Mouse (Mus musculus) lung, postnatal 25 days (tissue): ENCODE data around the gene Setd1b.
"Not testable (repeated sequence)": the region's sequence is repeated elsewhere in the genome, so short reads cannot be mapped to it uniquely, and the experiment has no call there.

Experiments
- DNase-seq: peaks from one replicate; pipeline ENCODE4 v3.0.0; 2022; ENCODE audit warnings: low spot score

The Setd1b gene

DNA sequence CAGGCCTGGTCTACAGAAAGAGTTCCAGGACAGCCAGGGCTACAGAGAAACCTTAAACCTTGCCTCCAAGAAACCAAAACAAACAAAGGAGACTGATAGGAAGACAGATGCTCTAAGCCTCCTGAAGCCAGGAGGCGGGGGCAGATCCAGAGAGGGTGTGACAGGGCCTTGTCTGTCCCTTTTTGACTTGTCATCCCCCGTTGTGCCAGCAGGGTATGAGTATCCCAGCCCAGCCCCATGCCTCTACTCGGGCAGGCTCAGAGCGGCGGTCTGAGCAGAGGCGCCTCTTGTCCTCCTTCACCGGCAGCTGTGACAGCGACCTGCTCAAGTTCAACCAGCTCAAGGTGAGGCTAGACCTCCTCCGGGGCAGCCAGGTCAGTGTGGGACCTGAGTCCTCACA lies 20.9 kb downstream of the Setd1b start:
- DNase-seq = no peak

DNA sequence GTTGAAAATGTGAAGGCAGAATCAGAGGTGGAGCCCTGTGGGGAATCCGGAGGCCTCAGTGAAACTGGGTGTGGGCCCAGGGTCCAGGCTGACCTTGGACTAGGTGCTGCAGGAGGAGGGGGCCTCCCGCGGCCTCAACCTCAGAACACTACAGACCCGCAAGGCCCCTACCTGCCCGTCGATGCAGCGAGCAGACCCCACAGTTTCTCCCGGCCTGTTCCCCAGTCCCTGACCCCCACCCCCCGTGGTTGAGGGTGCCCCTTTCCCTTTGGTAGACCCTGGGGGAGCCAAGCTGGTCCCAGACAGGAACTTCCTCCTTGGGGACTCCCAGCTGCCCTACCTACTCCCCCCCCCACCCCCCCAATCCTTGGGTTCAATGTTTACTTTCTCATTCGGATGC lies 24.4 kb downstream of the Setd1b start:
- no peak for DNase-seq

DNA sequence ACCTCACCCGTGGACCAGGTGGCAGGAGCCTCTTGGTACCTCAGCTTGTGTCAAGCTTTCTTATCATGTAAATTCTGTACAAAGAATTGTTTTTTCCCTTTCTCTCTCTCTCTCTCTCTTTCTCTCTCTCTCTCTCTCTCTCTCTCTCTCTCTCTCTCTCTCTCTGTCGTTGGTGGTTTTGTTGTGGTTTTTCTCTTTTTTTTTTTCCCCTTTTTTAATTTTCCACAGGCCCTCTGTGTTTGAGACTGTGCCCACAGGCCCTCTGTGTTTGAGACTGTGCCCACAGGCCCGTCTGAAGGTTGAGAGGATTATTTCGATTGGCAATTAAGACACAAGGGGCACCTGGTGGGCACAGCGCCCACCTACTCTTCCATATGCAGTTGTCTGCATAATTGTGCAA lies 25.6 kb downstream of the Setd1b start:
- no peak for DNase-seq

DNA sequence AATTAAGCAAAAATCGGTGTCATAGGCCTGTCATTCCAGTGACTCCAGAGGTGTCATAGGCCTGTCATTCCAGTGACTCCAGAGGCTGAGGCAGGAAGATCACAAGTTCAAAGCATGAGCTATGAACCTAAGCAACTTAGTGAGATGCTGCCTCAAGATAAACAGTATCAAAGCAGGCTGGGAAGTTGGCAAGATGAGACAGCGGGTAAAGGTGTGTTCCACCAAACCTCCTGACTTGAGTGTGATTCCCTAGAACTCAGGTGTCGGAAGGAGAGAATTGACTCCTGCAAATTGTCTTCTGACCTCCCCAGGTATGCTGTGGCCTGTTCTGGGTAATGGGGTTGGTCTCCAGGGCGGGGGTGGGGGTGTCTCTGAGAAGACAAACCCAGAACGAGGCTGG lies 27.3 kb downstream of the Setd1b start, which contains the start of gene Psmd9:
Psmd9 (plus strand) TSS at position 130 of the 400 bp plus-strand sequence.
- DNase-seq = no peak

DNA sequence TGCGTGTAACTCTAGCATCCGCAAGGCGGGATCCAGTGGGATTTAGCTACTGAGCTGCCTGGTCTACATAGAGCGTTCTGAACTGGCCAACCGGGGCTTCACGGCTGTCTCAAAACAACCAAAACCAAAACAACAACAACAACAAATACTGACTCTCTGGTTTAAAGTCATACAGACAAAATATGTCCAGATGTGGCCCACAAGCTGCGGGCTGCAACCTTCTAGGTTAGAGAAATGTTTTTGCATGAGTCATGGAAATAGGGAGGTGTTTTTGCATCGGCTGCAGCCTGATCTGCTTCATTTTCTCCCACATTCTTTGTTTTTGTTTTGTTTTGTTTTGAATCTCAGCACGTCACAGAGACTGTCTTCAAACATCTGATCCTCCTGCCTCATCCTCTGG lies 28.4 kb downstream of the Setd1b start:
- no peak for DNase-seq

DNA sequence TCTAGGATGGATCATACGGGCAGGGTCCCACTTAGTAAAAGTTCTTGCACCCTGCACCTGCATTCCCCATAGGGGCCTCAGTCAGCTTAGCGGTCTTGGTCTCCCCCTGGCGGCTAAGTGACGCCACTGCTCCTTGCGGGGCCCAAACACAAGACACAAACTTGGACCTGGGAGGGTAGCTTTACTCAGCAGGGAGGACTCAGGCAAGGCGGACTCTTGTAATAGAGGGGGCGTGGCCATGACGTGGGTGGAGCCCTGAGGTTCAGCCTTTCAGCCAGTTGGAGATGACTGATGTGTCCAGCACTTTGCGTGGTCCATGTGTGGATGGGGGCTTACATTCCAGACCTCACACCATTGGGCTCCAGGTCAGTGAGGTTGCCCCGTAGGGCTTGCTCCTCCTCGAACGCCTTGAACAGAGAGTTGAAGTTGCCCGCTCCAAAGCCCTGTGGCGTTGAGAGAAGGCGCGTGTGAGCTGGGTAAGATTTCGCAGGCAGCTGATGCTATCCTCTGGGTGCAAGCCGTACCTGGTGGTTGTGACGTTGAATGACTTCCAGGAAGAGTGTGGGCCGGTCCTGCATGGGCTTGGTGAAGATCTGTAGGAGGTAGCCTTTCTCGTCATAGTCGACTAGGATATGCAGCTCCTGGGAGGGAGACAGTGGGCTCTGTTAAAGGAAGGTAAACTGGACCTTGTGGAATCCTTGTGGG lies 29.8 kb downstream of the Setd1b start:
- DNase-seq = peak; percentile 86

DNA sequence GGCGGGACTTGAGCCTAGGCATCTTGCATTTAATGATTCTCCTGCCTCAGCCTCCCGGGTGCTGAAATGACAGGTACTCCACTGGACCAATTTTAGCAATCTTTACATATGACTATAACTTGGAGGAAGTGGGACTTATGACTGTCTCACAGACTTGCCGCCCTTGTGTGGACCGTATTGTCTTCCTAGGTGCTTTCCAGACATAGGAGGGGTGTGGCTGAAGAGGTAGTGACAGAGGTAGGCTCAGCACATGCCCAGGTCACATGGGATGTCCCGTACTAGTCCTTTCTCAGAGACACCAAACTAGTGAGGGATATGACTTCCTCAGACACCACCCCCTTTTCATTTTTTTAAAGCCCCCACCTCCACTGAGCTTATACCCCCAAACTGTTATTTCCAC lies 36.8 kb downstream of the Setd1b start:
- DNase-seq = no peak

DNA sequence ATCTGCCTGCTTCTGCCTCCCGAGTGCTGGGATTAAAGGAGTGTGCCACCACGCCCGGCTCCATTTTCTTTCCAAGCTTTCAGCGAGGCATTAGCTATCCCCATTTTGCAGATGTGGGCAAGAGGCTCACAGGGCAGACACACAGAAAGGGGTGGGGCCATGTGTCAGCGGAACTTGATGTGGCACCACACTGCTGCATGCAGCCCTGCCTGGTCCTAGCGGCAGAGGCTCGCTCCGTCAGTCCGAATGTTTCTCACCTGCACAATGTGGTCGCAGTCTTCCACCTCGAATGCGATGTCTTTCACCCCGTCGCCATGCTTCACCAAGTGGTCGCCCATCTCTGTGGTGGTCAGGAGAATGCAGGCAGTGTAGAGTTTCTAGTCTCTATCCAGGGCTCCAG lies 38.4 kb downstream of the Setd1b start:
- no peak for DNase-seq

DNA sequence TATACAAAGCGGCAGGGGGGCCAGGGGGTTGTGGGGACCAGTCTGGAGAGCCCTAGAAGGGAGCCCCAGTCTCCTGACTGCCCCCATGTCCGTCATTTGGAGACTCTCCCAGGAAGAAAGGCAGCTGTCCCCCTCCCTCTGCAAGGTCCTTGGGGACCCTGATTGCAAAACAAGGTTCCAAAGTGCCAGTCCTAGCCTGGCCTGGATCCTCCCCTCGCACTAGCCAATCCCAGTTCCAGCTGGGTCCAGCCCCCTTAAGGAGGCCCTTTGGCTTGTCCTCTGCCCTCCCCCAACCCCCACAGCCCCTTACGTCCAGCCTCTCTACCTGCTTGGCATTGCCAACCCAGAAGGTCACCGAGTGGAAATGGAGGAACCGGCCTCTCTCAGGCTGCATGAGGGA lies 39.5 kb downstream of the Setd1b start:
- DNase-seq = no peak

DNA sequence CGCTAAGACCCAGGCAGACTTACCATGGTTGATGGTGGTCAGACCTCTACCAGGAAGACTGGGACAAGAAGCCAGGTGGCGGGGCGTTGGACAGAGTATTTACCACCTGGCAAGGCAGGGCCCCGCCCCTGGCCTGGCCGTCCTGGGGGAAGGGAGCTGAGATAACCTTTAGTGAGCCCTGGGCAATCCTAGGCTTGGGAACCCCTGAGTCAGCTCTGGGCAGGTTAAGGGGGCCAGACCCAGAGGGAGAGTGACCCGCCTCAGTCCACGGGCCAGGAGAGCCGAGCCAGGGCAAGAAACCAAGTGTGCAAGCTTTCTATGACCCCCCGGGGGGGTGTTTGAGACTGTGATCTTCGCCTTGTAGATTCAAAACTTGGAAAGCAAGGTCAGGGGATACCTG lies 40.7 kb downstream of the Setd1b start, which contains the start of gene Hpd:
Hpd (minus strand) TSS at position 77 of the 400 bp plus-strand sequence.
- no peak for DNase-seq

DNA sequence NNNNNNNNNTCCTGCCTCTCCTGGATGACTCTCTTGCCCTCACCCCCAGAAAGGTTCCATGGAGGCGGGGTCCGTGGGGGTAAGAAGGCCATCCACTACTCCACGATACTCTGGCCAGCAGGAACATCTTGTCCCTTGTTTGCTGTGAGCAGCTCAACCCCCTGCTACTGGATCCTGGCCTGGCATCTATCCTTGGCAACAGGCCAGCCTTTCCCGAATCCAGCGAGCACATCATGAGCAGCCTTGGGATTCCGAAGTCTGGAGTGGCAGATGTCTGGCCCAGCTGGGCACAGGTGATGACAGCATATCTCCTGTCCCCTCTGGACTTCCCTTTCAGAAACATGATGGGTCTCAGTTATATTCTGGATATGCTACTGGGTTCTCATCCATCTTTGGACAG lies 44.0 kb downstream of the Setd1b start:
- DNase-seq = no peak

DNA sequence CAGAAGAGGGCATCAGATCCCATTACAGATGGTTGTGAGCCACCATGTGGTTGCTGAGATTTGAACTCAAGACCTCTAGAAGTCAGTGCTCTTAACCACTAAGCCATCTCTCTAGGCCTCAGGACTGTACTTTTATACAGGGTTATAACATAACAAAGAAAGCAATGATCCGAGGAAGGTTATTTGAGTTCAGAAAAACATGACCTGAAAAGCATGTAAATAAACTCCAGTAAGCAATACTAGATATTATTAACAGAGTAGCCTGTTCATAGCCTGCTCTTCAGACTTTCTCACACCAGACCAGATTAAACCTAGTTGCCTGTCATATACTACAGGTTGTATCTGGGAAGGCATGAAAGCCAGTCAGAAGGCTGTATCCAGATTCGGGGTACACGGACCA lies 45.3 kb downstream of the Setd1b start:
- no peak for DNase-seq

DNA sequence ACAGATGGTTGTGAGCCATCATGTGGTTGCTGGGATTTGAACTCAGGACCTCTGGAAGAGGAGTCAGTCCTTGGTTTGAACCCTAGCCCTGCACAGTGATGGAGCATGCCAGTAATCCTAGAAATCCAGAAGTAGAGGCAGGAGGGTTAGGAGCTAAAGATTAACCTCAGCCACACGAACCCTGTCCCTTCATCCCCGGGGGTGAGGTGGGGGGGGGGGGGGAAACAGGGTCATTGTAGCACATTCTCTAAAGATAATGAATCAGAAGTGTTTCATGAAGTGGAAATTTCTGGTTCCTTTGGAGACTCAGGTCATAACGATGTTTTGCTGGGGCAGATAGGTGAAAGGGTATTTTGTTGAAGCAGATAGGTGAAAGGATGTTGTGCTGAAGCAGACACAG lies 48.9 kb downstream of the Setd1b start:
- no peak for DNase-seq

DNA sequence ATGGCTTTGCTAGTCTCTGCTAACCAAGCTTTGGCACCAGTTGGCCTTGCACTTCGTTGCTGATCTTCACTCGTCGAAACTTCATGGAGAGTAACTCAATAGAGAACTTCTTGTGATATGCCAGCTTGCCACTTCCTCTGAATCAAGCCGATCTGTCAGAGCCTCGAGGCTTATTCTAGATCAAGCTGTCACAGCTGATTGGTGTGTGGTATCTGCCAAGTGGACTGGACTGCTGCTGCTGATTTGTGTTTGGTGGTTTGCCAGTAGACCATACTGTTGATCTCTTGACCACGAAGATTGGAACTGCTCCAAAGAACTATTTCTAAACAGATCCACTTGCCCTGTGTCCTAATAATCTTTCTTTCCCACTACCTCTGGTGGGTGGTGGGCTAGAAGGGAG lies 49.4 kb downstream of the Setd1b start:
- no peak for DNase-seq

DNA sequence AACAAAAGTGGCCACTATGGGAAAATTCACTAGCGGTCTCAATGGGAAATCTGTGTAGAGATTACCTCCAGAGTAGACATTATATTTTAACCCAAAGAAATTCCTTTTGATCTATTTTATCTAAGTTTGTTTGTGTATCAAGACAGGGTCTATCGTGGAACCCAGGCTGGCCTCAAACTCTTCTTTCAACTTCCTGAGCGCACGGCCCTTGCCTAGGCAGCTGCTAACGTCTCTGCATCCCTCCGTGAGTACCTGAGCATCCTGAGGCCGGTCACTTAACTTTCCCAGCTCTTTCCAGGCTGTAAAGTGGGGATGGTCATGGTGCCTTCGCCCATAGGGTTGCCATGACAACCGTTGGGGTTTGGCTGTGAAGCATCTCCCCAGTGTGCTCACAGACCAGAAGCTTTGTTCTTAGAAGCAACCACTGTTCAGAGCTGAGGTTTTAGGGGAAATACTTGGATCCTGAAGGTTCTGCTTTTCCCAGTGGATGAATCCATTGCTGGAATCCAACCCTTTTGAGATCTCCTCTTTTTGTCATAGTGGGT lies 50.7 kb downstream of the Setd1b start:
- no peak for DNase-seq

DNA sequence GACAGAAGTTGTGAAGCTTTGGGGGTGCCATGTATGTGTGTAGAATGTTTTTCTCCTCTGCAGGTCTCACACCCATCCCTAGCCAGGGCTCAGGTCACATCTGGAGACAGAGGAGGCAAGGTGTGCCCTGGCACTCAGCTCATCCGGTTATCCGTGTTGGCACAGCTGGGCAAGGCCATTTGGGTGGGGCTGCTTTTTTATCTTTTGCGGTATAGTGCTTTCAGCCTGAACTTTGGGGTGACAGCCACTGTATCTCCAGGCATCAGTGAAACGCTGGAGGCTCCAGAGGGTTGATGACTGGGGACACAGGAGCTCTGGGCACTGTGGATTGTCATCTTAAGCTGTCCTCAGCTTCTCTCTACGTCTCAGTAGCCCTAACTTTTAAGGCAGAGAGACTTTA lies 51.4 kb downstream of the Setd1b start:
- DNase-seq = no peak

DNA sequence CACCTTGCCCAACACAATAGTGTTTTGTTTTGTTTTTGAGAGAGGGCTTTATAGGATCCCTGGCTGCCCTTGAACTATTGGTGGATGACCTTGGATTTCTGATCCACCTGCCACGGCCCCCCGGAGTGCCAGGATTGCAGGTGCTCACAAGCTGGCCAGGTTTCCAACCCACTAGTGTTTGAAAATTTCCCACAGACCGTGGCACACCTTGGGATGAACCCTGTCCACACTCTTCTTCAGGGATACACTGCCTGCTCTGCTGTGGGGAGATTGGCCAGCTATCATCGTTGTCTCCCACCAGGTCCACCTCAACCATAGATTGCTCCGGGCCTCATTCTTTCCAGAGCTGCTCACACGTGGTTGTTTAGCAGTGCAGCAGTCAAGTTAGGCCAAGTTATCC lies 52.9 kb downstream of the Setd1b start:
- DNase-seq = no peak

DNA sequence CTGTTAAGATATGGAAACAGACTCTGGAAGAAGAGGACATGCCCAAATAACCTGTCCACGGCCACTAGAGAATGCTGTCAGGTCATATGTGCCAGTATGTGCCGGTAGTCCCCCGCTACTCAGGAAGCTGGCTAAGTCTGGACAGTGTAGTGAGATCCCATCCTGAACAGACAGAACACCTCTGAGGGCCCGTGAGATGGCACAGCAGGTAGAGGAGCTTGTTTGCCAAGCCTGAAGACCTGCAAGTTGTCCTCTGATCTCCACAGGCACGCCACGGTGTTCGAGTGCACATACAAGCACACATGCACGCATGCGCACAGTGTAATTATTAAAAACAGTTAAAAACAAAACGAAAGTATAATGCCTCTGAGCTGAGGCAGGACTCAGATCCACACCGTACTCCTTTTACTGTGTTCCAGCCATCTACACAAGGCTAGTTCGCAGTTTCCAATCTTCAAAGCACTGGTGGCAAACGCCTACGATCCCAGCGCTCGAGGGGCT lies 53.6 kb downstream of the Setd1b start:
- no peak for DNase-seq

DNA sequence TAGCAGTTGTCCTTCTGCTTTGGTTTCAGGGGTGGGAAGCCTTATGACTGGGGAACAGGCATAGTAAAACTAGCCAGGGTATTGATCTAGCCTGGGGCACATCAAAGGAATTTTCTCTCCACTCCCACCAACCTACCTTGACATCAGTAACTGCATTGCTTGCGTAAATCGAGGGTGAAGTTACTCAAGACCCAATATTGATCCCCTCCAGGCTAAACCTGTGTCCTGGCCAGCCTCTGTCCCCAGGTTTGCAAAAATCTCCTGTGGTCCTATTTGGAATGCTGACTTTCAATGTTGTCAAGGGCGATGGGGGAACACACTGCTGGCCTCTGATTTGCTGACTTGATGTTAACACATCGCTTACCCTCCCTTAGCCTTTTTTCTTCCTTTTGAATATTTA lies 54.8 kb downstream of the Setd1b start:
- no peak for DNase-seq

DNA sequence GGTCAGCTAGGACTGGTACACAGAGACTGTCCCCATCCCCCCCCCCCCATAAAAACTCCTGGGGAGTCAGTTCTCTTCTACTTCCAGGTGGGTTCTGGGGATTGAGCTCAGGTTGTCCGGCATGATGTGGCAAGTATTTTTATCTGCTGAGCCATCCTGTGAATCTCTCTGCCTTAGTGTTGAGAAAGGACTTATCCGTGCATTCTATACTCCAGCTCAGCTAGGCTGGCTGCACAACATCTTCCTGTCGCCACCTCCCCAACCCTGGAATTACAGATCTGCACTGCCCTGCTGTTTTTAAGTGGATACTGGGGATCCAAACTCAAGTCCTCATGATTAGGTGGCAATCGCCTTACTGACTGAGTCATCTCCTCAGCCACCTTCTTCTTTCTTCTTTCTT lies 56.5 kb downstream of the Setd1b start:
- DNase-seq = no peak

DNA sequence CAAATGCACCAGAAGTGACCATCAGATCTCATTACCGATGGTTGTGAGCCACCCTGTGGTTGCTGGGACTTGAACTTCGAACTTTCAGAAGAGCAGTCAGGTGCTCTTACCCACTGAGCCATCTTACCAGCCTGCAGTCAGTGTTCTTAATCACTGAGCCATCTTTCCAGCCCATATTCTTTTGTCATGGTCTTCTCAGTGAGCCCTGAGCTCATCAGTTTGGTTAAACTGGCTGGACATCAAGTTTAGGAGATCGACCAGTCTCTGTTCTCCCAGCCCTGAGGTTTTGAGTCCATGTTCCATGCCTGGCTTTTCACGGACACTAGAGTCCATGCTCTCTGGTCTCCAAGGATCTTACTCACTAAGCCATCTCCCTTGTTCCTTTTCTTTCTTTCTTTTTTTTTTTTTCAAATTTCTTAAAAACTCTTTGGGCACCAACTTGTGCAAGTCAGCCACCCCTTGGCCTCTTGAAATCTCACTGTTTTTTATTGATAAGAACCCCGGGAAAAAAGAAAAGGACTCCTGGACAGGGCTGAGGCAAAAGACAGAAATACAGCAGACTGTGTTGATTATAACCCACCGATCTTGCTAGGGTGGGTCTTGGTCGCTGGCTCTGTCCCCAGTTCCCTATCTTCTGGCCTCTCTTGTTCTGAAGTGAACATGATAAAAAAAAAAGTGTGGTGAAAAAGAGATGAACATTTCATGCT lies 59.0 kb downstream of the Setd1b start:
- DNase-seq = not testable (repeated sequence)

DNA sequence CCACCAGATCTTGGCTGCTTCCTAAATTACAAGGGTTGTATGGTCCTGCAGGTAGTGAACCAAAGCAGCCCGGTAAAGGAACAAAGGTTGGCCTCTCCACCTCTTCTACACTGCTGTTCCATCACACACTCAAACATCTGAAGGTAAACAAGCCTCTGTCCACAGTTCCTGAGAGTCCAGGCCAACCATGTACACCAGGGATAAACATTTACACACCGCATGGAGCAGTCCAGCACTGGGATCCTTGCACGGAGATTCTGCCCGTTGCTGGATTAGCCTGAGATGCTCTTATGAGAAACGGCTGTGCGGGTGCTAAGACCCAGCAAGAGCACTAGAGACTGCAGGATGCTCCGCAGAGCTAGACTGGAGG lies 59.5 kb downstream of the Setd1b start:
- DNase-seq = no peak

DNA sequence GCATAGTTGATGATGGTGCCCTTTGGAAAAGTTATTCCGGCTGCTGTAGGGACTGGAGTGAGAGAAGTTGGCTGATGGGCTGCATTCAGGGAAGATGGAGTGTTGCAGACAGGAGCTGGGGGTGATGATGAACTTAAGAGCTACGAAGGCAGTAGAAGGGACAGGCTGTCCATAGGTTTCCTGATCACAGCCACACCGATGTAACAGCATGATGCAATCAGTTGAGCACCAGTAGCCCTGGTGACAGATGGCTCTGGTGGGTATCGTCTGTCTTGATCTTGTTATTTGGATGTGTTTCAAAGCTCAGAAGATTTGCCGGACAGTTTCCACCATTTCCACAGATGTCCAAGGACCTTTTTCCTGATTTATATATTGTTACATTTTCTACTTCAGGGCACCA lies 60.0 kb downstream of the Setd1b start:
- no peak for DNase-seq
